Mouse (Mus musculus) T-cell, adult 2 months (primary cell): ENCODE data around the gene C1qtnf9.

ENCODE experiments used
- DNase-seq: peaks from one replicate; pipeline ENCODE4 v3.0.0; 2022; ENCODE audit warnings: low spot score

The C1qtnf9 gene

DNA sequence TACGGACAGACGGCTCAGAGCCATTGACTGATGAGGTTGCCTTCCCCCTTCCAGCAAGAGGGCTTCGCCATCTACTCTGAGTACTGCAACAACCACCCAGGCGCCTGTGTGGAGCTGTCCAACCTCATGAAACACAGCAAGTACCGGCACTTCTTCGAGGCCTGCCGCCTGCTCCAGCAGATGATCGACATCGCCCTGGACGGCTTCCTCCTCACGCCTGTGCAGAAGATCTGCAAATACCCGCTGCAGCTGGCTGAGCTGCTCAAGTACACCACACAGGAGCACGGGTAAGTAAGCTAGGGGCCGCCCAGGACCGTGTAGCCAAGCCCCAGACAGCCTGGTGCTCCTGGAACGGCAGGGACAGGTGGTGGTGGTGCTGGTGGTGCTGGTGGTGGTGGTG lies 16.4 kb upstream of the C1qtnf9 start:
- no peak for DNase-seq

DNA sequence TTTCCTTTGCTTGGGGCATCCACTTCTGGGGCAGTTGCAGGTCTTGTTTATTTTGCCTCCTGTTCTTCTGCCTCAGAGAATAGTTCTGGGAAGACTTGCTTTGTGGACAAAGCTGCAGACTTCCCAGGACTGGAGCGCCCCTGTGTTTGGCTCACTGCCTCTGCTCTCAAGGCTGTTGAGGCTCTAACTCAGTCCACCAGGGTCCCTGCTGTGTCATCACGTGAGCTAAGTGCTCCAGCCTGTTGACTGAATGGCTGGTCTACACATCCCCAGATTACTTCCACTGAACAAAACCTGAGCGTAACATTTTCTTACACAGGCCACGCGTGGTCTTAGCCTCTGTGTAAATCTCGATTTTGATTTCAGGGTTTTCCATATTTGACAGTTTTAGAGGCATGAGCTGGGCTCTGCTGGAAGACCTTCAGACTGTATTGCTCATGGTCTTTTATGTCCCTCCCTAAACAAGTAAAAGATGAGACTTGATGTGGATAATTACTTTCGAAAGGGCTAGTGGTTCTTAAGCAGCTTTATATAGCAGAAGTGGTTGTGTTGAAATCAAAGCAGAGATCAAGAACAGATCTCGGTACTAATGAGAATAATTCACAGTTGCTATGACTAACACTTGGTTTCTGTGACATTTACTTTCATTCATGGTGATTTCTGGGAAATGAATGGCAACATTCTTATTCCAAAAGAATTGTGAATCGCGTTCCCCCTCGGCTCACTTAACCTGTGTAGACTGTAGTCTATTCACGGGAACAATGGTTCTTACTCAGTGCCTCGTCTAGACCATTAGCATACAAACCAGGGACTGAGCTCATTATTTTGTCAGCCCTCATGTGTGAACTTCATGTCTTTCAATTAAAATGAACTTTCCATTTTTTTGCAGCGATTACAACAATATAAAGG lies 14.8 kb upstream of the C1qtnf9 start:
- no peak for DNase-seq

DNA sequence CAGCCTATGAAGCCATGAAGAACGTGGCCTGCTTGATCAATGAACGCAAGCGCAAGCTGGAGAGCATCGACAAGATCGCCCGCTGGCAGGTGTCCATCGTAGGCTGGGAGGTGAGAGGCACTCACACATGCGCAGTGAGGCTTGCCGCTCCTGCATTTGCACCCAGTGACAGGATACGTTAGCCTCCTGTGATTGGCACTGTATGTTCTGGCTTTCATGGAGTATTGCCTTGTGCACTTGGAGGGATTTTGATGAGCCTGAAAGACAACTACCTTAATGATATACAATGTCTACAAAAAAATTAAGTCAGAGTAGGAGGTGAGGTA lies 14.2 kb upstream of the C1qtnf9 start:
- no peak for DNase-seq

DNA sequence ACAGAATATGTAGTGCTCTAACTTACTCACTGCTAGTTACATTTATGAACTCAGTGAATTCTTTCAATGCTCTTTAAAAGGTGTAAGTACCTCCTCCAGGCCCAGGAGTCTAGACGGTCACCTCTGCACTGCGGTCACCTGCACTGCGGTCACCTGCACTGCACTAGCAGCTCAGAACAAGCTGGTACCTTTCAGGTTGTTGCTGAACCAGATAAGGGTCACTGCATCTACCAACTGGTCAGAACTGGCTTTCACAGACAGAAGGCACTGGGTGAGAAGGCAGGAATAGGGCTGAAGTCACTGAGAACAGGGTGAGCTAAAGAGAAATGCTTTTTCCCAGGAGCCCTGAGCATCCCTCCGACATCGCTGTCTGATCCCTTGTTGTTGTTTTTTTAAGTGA lies 13.3 kb upstream of the C1qtnf9 start:
- DNase-seq, result no peak

DNA sequence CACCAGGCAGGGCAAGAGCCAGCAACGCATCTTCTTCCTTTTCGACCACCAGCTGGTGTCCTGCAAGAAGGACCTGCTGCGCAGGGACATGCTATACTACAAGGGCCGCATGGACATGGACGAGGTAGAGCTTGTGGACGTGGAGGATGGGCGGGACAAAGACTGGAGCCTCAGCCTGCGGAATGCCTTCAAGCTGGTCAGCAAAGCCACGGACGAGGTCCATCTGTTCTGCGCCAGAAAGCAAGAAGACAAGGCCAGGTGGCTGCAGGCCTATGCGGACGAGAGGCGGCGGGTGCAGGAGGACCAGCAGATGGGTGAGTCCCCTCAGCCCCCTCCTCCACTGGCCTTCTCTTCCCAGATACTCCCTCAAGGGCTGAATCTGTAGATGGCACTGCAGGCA lies 11.7 kb upstream of the C1qtnf9 start:
- no peak for DNase-seq

DNA sequence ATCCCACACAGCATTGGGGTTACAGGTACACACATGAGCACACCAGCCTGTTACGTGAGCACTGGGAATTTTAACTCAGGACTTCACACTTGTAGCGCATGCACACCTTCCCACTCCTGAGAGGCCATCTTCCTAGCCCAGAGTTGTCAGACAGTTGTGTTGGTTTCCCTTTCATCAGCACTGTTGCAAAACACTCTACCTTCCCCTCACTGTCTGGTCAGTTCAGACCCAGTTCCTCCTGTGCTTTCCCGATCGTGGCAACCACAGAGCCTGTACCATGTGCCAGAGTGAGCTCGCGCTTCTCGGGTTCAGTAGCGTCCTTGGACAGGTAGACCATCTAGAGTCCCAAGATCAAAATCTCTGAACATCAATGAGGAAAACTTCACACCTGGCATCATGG lies 10.7 kb upstream of the C1qtnf9 start:
- DNase-seq, result no peak

DNA sequence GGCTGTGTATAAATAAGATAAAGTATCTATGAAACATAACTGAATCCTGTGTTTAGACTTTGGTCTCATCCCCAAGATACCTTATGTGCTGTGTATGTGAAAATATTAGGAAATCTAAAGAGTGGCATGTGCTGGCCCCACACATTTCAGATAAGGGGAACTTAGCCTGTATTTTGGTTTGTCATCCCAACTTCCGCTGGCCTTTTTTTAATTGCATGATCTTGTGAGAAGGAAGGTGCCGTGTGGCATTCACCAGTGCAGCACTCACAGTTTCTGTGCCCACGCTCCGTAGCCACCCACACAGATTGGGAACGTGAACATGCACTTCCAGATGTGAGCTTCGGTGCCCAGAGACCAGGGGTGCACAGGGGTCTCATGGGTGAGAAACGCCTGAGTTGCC lies 10.2 kb upstream of the C1qtnf9 start:
- no peak for DNase-seq

DNA sequence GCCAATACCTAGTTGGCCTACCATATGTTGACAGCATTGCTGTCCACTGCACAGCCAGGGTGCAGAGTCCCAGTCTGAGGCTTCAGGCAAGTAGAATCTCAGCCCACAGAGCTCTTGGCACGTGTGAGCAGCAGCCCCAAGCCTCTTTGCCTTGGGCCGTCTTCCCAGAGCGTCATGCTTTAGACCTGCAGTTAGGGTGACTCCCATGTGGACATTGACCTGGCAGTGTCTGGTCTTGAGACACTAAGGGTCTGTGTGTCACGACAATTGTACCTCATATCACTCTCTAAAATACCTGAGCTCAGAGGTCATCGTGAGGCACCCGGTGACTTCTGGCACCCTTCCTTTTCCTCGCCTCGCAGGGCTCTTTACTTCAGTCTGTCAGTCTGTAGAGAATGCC lies 8.8 kb upstream of the C1qtnf9 start:
- DNase-seq, result no peak

DNA sequence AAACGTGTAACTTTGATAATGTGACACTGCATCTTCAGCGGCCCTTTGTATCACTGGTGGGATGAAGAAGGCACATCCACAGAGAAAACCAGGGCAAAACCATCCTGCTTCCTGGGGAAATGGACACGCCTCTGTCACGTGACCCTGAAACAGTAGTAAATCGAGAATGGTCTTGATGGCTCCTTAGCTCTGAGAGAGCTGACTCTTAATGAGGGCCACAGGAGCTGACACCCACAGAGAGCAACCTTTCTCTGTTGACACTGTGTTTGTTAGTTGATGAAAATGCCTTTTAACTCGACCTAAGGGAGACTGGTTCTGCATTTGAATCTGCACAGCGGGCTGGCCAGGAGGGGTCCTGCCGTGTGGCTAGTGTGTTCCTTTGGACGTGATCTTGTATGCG lies 6.1 kb upstream of the C1qtnf9 start:
- DNase-seq, result no peak

DNA sequence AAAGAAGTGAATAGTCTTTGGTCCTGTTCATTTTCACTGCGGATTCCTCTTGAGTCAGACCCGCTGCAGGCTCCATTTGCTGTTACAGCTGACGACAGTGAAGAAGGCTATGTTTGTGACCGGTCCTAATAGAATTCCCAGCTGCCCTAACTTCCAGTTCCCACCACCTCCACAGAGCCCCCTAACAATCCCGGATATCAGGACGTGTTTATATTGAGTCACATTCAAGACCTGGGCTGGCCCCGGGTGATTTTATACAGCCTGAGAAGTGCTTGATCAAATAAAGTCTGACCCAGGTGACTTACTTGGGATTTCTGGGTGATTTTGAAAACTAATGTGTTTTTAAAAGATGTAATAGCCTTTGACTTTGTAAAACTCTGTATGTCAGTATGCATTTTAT lies 5.2 kb upstream of the C1qtnf9 start:
- no peak for DNase-seq

DNA sequence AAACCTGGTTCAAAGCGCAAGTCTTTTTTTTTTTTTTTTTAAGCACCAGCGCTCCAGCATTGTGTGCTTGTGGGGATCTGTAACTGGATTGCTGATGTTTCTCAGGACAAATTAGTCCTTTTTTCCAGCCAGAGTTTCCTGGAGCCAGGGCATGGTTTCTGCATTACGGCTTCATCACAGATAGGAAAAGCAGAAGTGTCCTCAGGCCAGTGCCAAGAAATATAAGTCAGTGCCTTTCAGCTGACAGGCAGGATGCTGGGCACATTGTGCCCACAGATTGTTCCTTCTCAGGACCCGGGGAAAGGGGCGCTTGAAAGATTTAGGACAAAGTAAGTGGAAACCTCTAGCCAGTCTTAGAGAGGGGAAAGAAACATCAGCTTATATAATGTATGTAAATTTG lies 4.2 kb upstream of the C1qtnf9 start:
- DNase-seq, result no peak

DNA sequence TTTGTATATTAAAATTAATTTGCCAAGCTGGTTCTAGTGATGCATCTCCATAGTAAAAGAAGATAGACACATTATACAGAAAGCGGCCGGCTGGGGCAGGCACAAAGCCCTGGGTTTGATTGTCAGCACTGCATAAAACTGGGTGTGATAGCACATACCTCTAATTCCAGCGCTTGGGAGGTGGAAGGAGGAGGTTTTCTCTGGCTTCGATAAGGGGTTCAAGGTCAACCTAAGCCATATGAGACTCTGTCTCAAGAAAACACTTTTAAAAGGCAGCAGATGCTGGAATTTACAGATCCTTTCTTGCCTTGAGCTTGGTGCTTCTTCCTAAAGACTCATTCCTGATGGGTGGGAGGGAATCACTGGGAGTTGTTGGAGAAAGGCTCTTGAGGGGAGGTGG lies 3.4 kb upstream of the C1qtnf9 start:
- DNase-seq, result no peak

DNA sequence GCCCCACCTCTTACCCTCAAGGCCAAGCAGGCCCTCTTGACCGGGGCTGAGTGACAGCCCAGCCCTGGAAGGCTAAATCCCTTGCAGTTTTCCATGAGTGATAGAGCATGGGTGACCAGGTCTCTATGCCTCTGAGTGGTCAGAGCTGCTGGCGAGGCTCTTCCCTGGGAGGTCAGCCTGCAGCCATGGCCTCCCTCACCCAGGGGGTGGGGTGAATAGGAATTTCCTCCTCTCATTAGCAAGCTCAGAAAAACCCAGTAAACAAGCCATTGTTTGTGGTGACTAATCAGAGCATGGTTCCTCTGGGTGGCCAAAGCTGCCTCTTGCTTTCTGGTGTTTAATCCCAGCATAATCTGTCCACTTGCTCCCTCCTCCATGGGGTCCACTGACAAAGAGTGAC lies 2.9 kb upstream of the C1qtnf9 start:
- DNase-seq, result no peak

DNA sequence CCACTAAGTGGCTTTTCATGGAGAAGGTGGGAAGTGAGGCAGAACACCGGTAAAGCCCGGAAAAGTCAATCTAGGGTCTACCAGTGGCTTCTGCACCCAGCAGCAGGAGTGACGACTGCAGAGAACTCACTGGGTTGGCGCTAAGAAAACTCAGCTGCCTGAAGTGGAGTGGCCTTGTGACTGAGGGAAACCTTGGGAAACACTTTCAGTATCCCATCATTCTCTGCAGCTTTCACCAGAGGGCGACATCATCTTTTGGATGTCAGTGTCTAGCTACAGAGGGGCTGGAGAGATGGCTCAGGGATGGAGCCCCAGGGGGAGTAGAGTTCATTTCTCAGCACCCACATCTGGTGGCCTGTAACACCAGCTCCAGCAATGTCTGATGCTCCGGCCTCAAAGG lies 1.4 kb downstream of the C1qtnf9 start:
- DNase-seq, result no peak

DNA sequence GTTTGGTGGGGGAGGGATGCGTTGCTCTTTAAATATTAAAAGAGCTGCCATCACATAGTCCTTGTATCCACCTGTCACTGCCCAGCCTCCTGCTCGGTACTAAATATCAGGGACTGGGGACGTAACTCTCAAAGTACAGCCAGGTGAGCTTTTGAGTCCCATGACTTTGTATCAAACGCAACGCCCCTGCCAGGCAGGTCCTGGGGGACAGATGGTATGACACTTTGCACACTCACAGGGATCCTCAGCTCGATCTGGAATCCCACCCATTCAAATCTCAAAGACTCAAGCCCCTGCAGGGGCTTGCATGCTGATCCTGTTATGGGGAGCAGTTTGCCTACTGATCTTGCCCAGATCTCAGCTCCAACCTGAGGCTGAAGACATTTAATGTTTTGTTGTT lies 2.7 kb downstream of the C1qtnf9 start:
- DNase-seq, result no peak

DNA sequence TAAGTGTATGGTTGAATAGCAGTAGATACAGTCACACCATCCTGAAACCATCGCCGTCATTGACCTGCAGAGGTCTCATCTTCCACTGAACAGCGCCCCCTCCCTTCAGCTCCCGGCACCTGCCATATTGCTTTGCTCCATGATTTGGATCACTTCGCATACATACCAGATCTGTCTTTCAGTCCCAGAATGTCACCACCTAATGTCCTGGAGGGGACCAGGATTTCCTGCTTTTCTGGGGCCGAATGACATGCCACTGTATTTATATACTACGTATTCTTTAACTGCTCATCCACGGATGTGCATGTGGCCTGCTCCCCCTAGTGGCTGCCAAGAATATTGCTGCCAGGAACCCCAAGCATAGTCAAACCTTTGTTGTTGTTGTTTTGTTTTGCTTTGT lies 3.1 kb downstream of the C1qtnf9 start:
- DNase-seq, result peak; percentile 69

DNA sequence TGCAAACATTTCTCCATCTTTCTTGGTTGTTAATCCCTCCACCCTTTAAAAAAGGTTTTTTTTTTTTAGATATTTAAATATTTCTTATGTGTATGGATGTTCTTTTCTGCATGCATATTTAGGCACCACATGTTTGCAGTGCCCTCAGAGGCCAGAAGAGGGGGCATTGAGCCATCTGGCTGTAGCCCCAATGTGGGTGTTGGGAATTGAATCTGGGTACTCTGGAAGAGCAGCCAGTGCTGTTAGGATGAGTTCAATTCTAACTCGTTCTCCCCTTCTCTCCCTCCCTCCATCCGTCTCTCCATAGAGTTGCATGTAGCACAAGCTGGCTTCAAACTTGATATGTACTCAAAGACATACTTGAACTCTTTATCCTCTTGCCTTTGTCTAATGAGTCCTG lies 5.5 kb downstream of the C1qtnf9 start:
- no peak for DNase-seq

DNA sequence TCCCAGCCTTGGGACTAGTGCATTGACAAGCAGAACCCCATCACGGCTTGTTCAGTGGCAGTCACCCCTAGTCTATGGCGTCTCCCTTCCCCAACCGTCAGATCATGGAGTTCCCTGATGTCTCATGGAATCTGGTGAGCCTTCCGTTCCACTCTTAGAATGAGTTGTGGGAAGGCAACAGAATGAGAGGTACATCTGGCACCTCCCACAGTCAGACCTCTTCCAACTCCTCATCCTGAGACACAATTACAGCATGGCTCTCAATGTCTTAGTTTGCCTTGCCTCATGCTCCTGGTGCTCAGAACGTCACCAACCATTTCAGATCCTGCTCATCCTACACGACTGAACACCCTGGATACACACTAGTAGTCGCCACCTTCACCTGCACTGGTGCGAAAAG lies 8.6 kb downstream of the C1qtnf9 start:
- no peak for DNase-seq

DNA sequence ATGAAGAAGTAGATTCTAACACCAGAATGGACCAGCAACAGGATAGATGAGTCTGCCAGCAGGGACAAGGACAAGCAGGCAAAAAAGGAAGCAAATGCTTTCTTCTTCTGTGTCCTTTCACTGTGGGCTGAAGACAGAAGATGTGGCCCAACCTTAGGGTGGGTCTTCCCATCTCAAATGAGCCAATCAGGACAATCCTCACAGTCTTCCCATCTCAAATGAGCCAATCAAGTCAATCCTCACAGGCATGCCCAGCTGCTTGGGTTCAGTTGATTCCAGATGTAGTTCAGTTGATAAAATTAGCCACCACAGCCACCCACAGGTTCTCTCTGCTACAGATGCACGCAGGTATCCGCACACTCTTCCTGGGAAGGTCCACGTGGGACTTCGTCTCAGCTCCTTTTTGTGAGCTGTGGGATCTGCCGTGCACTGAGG lies 9.6 kb downstream of the C1qtnf9 start:
- peak; percentile 36 for DNase-seq

DNA sequence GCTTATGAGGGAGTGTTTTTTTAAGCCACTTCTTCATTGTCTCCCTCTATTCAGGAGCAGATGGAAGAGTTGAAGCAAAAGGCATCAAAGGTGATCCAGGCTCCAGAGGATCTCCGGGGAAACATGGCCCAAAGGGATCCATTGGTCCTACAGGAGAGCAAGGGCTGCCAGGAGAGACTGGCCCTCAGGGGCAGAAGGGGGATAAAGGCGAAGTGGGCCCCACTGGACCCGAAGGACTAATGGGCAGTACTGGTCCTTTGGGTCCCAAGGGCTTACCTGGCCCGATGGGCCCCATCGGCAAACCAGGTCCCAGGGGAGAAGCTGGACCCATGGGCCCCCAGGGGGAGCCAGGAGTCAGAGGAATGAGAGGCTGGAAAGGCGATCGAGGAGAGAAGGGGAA lies 11.3 kb downstream of the C1qtnf9 start:
- no peak for DNase-seq

DNA sequence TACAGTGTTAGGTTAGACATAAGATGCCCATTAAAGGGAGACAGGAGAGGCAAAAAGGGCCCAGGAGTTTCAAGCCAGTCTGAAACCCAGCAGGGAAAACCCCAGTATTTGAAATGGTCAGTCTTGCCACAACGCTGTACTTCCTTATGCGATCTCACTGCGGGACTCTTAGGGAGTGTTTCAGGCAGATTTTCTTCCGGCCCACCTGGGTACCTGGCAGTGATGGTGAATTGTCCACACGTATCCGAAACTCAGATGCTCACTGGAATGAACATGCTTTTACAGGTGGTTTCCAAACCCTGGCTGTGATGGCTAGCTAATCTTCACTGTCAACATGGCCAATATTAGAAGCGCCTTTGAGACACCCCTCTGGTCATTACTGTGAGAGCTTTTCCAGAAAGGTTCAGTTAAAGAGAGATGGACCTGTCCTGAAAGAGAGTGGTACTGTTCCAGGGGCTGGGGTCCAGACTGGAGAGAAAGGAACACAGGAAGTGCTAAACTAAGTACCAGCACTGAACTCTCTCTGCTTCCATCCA lies 14.3 kb downstream of the C1qtnf9 start:
- no peak for DNase-seq

DNA sequence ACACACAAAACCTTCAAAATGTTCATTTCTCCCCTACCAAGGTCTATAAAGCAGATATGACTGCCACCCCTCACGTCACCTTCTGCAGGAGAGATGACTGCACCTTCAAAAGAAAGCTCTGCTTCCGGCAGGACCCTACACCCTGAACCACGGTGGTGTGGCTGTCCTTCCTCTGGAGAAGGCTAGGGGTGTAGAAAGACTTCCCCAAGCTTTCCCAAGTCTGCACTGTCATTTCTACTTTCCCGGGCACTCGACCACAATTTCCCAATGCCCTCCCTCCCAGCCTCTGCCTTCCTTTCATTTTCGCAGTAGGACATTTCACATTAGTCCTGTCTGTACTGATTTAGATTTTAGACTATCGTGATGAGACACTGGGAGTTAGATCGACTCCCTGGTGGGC lies 15.3 kb downstream of the C1qtnf9 start:
- no peak for DNase-seq

DNA sequence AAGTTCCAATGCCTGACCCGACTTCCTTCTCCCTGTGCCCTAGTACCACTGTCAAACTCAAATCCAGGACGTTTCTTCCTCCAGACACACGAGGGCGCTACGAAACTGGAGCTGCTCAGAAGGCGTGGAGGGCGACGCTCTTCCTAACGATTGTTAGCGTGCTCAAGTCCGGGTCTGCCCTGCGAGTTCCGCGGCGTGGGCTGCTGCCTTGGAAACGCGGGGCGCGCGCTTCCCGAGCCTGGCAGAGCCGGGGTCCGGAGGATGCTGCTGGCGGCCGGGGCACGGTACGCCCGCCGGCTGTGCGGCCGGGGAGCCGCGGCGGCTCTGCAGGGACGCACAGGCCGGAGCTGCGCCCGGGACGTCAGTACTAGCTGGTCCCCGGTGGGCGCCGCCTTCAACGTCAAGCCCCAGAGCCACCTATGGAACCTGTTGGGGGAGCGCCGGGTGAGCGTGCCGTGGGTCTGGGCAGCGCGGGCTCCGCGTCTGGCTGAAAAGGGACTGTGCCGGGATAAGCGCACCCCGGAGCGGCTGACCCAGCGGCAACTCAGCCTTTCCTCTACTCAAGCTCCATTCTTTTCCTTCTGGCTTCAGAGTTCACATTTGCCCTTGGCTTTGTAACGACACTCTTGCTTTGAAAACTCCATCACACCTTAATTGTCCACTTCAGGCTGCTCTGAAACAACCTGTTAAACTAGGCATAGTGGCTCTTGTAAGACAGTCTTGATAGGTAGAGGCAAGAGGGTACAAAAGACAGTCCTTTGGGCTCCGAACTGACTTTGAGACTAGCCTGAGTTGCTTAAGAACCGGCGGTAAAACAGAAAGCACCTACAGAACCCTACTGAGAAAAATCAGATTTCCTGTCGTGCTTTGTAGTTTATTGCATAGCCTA lies 16.7 kb downstream of the C1qtnf9 start, which contains the start of gene Mipep:
Mipep (plus strand) TSS at position 147 of the 889 bp plus-strand sequence.
- DNase-seq, result peak; percentile 83
